Mouse (Mus musculus): ENCODE measurements at regions not wholly inside any gene's neighbourhood (a gene's known extent, or its start where the extent isn't known, plus 50 kb on each side); places are given as distances from the start of the nearest gene placed in this dataset.

DNA sequence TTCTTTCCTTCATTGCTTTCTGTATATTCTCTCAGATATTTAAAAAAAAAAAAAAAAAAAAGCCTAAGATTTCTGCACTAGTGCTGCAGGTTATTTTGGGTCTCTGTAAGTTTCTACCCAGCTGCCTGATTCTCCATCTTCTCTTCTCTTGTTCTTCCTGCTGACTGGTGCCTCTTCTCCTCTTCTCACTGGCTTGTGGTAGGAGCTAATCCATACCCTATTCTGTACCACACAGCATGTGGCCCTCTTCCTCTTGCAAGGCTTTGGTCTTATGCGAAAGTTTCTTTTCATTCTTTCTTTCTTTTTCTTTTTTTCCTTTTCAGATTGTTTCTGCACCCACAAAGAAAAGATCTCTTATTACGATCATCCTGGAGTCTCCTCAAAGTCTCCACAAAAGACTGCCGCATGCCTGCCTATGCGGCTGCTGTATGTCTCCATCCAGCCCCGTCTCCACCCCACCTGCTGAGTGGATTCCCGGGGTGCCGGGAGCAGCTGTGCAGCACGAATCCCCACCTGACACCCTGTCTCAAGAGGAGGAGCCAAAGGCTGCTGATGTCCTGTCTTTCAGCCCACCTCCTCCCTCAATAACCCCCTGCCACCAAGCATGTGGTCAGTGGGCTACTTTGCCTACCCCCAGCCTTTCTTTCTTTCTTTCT lies 66.3 kb downstream of the Ythdf1 start:
- H3K27me3 ChIP-seq (ENCODE audit: control insufficient read depth, insufficient read depth, low read length): peaks cover 2% of the 10 kb centered on the region; the same call in 1 of the 2 replicates
- peak; percentile 64 for DNase-seq (ENCODE audit: low spot score)
- peak overlapping the region; percentile 73 for H3K27ac ChIP-seq (ENCODE audit: low read depth, low read length)
- 3% methylated on average over 8 of the region's 8 CpGs for WGBS
- peak overlapping the region; percentile 49 for H3K4me2 ChIP-seq (ENCODE audit: low read depth, low read length, severe bottlenecking)
- peak overlapping the region; percentile 46; the same call in 1 of the 2 replicates for H3K9ac ChIP-seq (ENCODE audit: low read length)
- H3K4me1 ChIP-seq (replicated peaks; ENCODE audit: control insufficient read depth, insufficient read depth, low read length): peaks cover 10% of the 10 kb centered on the region; the same call in 1 of the 2 replicates
- ATAC-seq (replicated peaks; ENCODE audit: low FRiP score): peak; percentile 70; the same call in 1 of the 2 replicates
- peak overlapping the region; percentile 14; the same call in 1 of the 2 replicates for H3K4me3 ChIP-seq (ENCODE audit: low read depth, low read length)
- H3K36me3 ChIP-seq (ENCODE audit: control insufficient read depth, insufficient read depth, low read length): no peaks in the 10 kb centered on the region
- H3K9me3 ChIP-seq (ENCODE audit: control insufficient read depth, low read length): no peaks in the 10 kb centered on the region

DNA sequence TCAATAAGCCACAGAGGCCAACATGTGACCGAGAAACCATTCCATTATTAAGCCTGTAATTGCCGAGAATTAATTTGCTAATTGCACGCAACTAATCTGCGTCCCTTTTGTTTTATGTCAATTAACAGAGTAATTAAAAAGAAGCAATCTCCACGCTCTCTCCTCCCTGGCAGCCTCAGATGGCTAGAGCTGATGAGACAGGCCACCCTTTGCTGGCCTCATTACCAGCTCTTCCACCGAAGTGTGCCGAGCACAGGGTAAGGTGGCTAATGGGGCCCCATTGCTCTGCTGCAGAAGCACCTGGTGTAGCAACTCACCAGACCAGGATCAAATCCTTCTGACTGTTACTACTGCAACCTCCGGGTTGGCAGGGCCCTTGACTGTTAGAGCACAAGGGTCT lies 70.8 kb upstream of the Bhlhe23 start:
- Histone ChIP-seq H3K27ac (ENCODE audit: low read depth, low read length) (no peak overlapping the region), H3K9ac (ENCODE audit: low read length) (no peak overlapping the region), H3K36me3 (ENCODE audit: control insufficient read depth, insufficient read depth, low read length) (no peaks in the 10 kb centered on the region), H3K9me3 (ENCODE audit: control insufficient read depth, low read length) (no peaks in the 10 kb centered on the region), H3K4me1 (replicated peaks; ENCODE audit: control insufficient read depth, insufficient read depth, low read length) (no peaks in the 10 kb centered on the region), H3K4me2 (ENCODE audit: low read depth, low read length, severe bottlenecking) (no peak overlapping the region), H3K4me3 (ENCODE audit: low read depth, low read length) (no peak overlapping the region), H3K27me3 (ENCODE audit: control insufficient read depth, insufficient read depth, low read length) (no peaks in the 10 kb centered on the region)
- ATAC-seq (replicated peaks; ENCODE audit: low FRiP score) (no peak), DNase-seq (ENCODE audit: low spot score) (no peak)
- WGBS: 55% methylated on average over 8 of the region's 8 CpGs

DNA sequence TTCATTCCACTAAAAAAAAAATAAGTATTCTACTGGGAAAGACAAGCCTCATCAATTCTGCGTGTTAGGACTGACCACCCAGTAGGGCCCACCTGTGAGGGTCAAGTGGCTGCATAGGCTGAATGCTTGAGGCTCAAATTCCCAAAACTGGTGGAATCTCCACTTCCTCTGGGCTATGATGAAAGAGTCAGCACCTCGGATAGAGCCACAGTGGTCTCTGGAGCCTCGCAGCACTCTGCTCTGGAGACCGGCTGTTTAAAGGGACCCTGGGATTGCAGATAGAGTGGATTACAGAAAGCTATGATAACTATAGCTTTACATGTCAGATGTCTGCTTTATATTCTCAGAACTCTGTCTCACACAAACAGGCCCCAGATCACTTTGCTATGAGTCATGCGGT lies 68.3 kb upstream of the Bhlhe23 start:
- Histone ChIP-seq H3K4me3 (ENCODE audit: low read depth, low read length) (no peak overlapping the region), H3K27ac (ENCODE audit: low read depth, low read length) (no peak overlapping the region), H3K9ac (ENCODE audit: low read length) (no peak overlapping the region), H3K4me1 (replicated peaks; ENCODE audit: control insufficient read depth, insufficient read depth, low read length) (no peaks in the 10 kb centered on the region), H3K9me3 (ENCODE audit: control insufficient read depth, low read length) (no peaks in the 10 kb centered on the region), H3K27me3 (ENCODE audit: control insufficient read depth, insufficient read depth, low read length) (no peaks in the 10 kb centered on the region), H3K36me3 (ENCODE audit: control insufficient read depth, insufficient read depth, low read length) (no peaks in the 10 kb centered on the region), H3K4me2 (ENCODE audit: low read depth, low read length, severe bottlenecking) (no peak overlapping the region)
- DNase-seq (ENCODE audit: low spot score): no peak
- 43% methylated on average over 5 of the region's 5 CpGs for WGBS
- no peak for ATAC-seq (replicated peaks; ENCODE audit: low FRiP score)

DNA sequence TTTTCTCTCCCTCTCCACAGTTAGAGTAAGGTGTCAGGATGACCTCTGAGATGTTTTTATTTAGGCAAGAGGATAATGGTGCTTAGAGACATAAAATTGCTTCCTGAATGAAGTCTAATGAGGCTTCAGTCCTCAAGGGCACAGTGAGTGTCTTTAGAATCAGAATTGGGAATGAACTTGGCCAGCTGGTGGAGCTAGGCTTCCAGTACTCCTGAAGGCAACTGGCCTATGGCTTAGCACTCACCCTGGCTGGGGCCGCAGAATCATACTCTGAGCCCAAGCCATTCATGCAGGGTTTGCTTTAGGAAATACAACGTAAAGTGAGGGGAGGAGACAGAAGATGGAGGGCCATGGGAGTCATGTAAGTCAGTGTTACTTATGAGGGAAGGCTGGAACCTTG lies 67.0 kb upstream of the Bhlhe23 start:
- Histone ChIP-seq H3K4me2 (ENCODE audit: low read depth, low read length, severe bottlenecking) (no peak overlapping the region), H3K4me1 (replicated peaks; ENCODE audit: control insufficient read depth, insufficient read depth, low read length) (no peaks in the 10 kb centered on the region), H3K27ac (ENCODE audit: low read depth, low read length) (no peak overlapping the region), H3K36me3 (ENCODE audit: control insufficient read depth, insufficient read depth, low read length) (no peaks in the 10 kb centered on the region), H3K4me3 (ENCODE audit: low read depth, low read length) (no peak overlapping the region), H3K9ac (ENCODE audit: low read length) (no peak overlapping the region), H3K27me3 (ENCODE audit: control insufficient read depth, insufficient read depth, low read length) (no peaks in the 10 kb centered on the region), H3K9me3 (ENCODE audit: control insufficient read depth, low read length) (no peaks in the 10 kb centered on the region)
- WGBS: 77% methylated on average over 2 of the region's 2 CpGs
- DNase-seq (ENCODE audit: low spot score): no peak
- no peak for ATAC-seq (replicated peaks; ENCODE audit: low FRiP score)

DNA sequence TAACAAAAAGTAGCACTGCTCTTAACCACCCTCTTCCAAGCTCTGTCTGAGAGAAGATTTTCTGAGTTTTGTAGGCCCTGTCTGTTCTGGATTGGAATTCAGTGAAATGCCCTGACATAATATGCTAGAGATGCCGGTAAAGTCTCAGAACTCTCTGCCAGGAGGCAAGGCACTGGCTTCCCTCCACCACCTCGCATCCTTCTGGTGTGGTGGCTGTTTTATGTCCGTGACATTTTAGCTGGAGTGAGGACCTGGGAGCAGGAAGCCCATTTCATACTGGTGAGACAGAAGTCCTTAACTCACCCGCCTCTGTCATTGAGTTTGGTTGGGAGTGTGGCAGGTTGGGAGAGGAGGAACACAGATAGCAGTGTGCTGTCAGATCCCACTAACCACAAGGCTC lies 62.4 kb upstream of the Bhlhe23 start:
- Histone ChIP-seq H3K9me3 (ENCODE audit: control insufficient read depth, low read length) (no peaks in the 10 kb centered on the region), H3K9ac (ENCODE audit: low read length) (no peak overlapping the region), H3K4me2 (ENCODE audit: low read depth, low read length, severe bottlenecking) (no peak overlapping the region), H3K4me3 (ENCODE audit: low read depth, low read length) (no peak overlapping the region), H3K27me3 (ENCODE audit: control insufficient read depth, insufficient read depth, low read length) (no peaks in the 10 kb centered on the region), H3K36me3 (ENCODE audit: control insufficient read depth, insufficient read depth, low read length) (no peaks in the 10 kb centered on the region), H3K4me1 (replicated peaks; ENCODE audit: control insufficient read depth, insufficient read depth, low read length) (no peaks in the 10 kb centered on the region), H3K27ac (ENCODE audit: low read depth, low read length) (no peak overlapping the region)
- WGBS: 84% methylated on average over 4 of the region's 4 CpGs
- DNase-seq (ENCODE audit: low spot score) (no peak), ATAC-seq (replicated peaks; ENCODE audit: low FRiP score) (no peak)

- ATAC-seq (replicated peaks; ENCODE audit: low FRiP score) (no peak), DNase-seq (ENCODE audit: low spot score) (no peak)
- H3K9ac ChIP-seq (ENCODE audit: low read length): no peak overlapping the region
Measured at GRCm38 (mm10) chr2:180837996-180838395, 61.3 kb upstream of the Bhlhe23 start.

GRCm38 (mm10) chr2:180837318-180837920 lies 60.7 kb upstream of the Bhlhe23 start:
- Histone ChIP-seq H3K36me3 (ENCODE audit: control insufficient read depth, insufficient read depth, low read length) (no peaks in the 10 kb centered on the region), H3K4me1 (replicated peaks; ENCODE audit: control insufficient read depth, insufficient read depth, low read length) (no peaks in the 10 kb centered on the region), H3K27ac (ENCODE audit: low read depth, low read length) (no peak overlapping the region), H3K9me3 (ENCODE audit: control insufficient read depth, low read length) (no peaks in the 10 kb centered on the region), H3K4me2 (ENCODE audit: low read depth, low read length, severe bottlenecking) (no peak overlapping the region), H3K9ac (ENCODE audit: low read length) (no peak overlapping the region), H3K27me3 (ENCODE audit: control insufficient read depth, insufficient read depth, low read length) (no peaks in the 10 kb centered on the region), H3K4me3 (ENCODE audit: low read depth, low read length) (no peak overlapping the region)
- ATAC-seq (replicated peaks; ENCODE audit: low FRiP score): no peak
- DNase-seq (ENCODE audit: low spot score): no peak
- WGBS: 81% methylated on average over 9 of the region's 9 CpGs

More at GRCm38 (mm10) chr2:180837996-180838395, 61.3 kb upstream of the Bhlhe23 start:
- no peaks in the 10 kb centered on the region for H3K9me3 ChIP-seq (ENCODE audit: control insufficient read depth, low read length)
- no peak overlapping the region for H3K4me2 ChIP-seq (ENCODE audit: low read depth, low read length, severe bottlenecking)
- no peak overlapping the region for H3K27ac ChIP-seq (ENCODE audit: low read depth, low read length)
- no peak overlapping the region for H3K4me3 ChIP-seq (ENCODE audit: low read depth, low read length)
- no peaks in the 10 kb centered on the region for H3K27me3 ChIP-seq (ENCODE audit: control insufficient read depth, insufficient read depth, low read length)
- no peaks in the 10 kb centered on the region for H3K36me3 ChIP-seq (ENCODE audit: control insufficient read depth, insufficient read depth, low read length)
- 76% methylated on average over 3 of the region's 3 CpGs for WGBS
- H3K4me1 ChIP-seq (replicated peaks; ENCODE audit: control insufficient read depth, insufficient read depth, low read length): no peaks in the 10 kb centered on the region

DNA sequence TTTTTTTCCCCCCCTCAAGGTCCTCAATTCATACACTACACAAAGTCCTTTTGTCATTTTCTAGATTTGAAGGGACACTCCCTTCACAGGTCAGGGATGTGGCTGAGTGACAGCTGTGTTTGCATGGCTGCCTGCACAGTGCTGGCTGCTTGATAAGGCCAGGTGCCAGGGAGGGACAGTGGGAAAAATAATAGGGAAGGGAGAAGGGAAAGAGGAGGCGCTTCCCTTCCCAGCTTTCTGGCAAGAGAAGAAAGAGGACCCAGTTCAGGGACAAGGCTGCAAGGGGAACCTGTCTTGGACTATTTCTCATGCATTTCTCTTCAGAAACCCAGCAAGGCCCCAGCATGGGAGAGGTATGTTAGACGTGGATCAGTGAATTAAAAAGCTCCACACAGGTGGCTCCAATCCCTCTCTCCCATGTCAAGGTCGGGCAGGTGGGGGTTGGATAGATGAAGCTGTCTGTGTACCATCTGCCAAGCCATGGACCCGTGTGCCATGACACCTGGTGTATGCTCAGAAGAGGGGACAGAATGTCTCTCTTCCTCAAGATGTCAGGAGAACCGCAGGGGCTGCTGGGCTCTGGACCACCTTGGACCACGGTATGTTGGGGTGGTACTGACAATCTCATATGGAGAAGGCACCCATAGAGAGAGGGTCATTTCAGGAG lies 59.4 kb upstream of the Bhlhe23 start:
- Histone ChIP-seq H3K9me3 (ENCODE audit: control insufficient read depth, low read length) (no peaks in the 10 kb centered on the region), H3K27ac (ENCODE audit: low read depth, low read length) (no peak overlapping the region), H3K36me3 (ENCODE audit: control insufficient read depth, insufficient read depth, low read length) (no peaks in the 10 kb centered on the region), H3K4me3 (ENCODE audit: low read depth, low read length) (no peak overlapping the region), H3K27me3 (ENCODE audit: control insufficient read depth, insufficient read depth, low read length) (no peaks in the 10 kb centered on the region), H3K4me2 (ENCODE audit: low read depth, low read length, severe bottlenecking) (no peak overlapping the region), H3K9ac (ENCODE audit: low read length) (no peak overlapping the region), H3K4me1 (replicated peaks; ENCODE audit: control insufficient read depth, insufficient read depth, low read length) (no peaks in the 10 kb centered on the region)
- ATAC-seq (replicated peaks; ENCODE audit: low FRiP score) (no peak; the same call in 1 of the 2 replicates), DNase-seq (ENCODE audit: low spot score) (no peak)
- WGBS: 83% methylated on average over 6 of the region's 6 CpGs
